Mouse (Mus musculus) lung, postnatal 0 days (tissue): Measurements from ENCODE around the gene Meis3. TPM values are rescaled to one million over a fixed set of nuclear protein-coding genes. Genes with fewer than 3 reads are reported as not detected.

Experiments
- ATAC-seq: fragments of 200-750 bp; cut with Nextera tagmentation; 2 replicates; pipeline ENCODE4 v1.8.0; 2017; ENCODE audit warnings: moderate library complexity
- DNase-seq: peaks from one replicate; pipeline ENCODE4 v3.0.0-alpha.2; 2016; ENCODE audit warnings: low spot score
- H3K27ac ChIP-seq: fragments of 300-500 bp; sonication (generic); 2 replicates; pipeline ENCODE4 v1.5.1; 2014; ENCODE audit warnings: antibody characterized with exemption, mild to moderate bottlenecking, low read length, mixed read lengths
- H3K27me3 ChIP-seq: fragments of 300-500 bp; sonication (generic); replicated peaks from 2 replicates; pipeline ENCODE4 v1.6.1; 2014; ENCODE audit warnings: low read length, mixed read lengths; ENCODE audit not compliant: insufficient read depth
- H3K36me3 ChIP-seq: fragments of 300-500 bp; sonication (generic); 2 replicates; pipeline ENCODE4 v1.6.1; 2014; ENCODE audit warnings: low read length, mixed read lengths; ENCODE audit not compliant: insufficient read depth
- H3K4me1 ChIP-seq: fragments of 300-500 bp; sonication (generic); 2 replicates; pipeline ENCODE4 v1.6.1; 2014; ENCODE audit warnings: antibody characterized with exemption, low read depth, low read length, mixed read lengths; ENCODE audit not compliant: insufficient read depth
- H3K4me2 ChIP-seq: fragments of 300-500 bp; sonication (generic); replicated peaks from 2 replicates; pipeline ENCODE4 v1.6.1; 2014; ENCODE audit warnings: low read depth, mild to moderate bottlenecking, low read length, moderate library complexity, mixed read lengths
- H3K4me3 ChIP-seq: fragments of 300-500 bp; sonication (generic); 2 replicates; pipeline ENCODE4 v1.5.1; 2014; ENCODE audit warnings: low read depth, low read length
- H3K9ac ChIP-seq: fragments of 300-500 bp; sonication (generic); replicated peaks from 2 replicates; pipeline ENCODE4 v1.6.1; 2014; ENCODE audit warnings: low read depth, mild to moderate bottlenecking
- H3K9me3 ChIP-seq: fragments of 300-500 bp; sonication (generic); 2 replicates; pipeline ENCODE4 v1.6.1; 2016; ENCODE audit warnings: low read length, mixed read lengths
- CTCF ChIP-seq: IDR thresholded peaks from 2 replicates; pipeline ENCODE4 v1.5.1; 2016; ENCODE audit warnings: antibody characterized with exemption, mild to moderate bottlenecking
- EP300 ChIP-seq: IDR thresholded peaks from 2 replicates; pipeline ENCODE4 v1.6.1; 2016; ENCODE audit warnings: antibody characterized with exemption, mild to moderate bottlenecking, control low read depth
- WGBS: fragments of 180-500 bp; shearing (Covaris S2); extraction: QIAGEN DNeasy Blood & Tissue Kit; methylation state at CpG from one replicate; pipeline ENCODE4 v1.1.7; 2014; 5-methylcytosine and 5-hydroxymethylcytosine counted together
- polyA plus RNA-seq: library from polyadenylated mRNA; unstranded; fragments of >200 nt; fragmentation: Nextera tagmentation; extraction: Ambion mirVana; gene quantifications from 2 replicates; pipeline ENCODE4 v1.2.1, GENCODE M21; 2015

Meis3 gene
- polyA plus RNA-seq, 1 experiment from 2014 or later: 12.3 TPM

- Histone ChIP-seq H3K27me3 (0 out of 2 replicates have a peak, but pooled peaks cover 2% of the 10 kb centered on the region), H3K36me3 (0 out of 2 replicates have a peak, but pooled peaks cover 5% of the 10 kb centered on the region), H3K9me3 (no peaks in the 10 kb centered on the region), H3K4me1 (no peaks in the 10 kb centered on the region), H3K27ac (no peak overlapping the region), H3K9ac (no peak overlapping the region), H3K4me3 (peak overlapping the region; percentile 41), H3K4me2 (peak overlapping the region; percentile 68)
- WGBS: 2% methylated on average over 33 of the region's 38 CpGs
- TF ChIP-seq CTCF: no peak
- TF ChIP-seq EP300: no peak
- peak; percentile 63 for ATAC-seq
- DNase-seq: peak; percentile 52
Observed at GRCm38 (mm10) chr7:16129846-16130691, 44.8 kb upstream of the Meis3 start.

- ATAC-seq: no peak
- TF ChIP-seq EP300 (no peak), CTCF (no peak)
- H3K9ac ChIP-seq: no peak overlapping the region
Observed at GRCm38 (mm10) chr7:16130956-16131634, 43.8 kb upstream of the Meis3 start.

GRCm38 (mm10) chr7:16132161-16132581 lies 42.7 kb upstream of the Meis3 start:
- Histone ChIP-seq H3K4me3 (no peak overlapping the region), H3K27me3 (0 out of 2 replicates have a peak, but pooled peaks cover 2% of the 10 kb centered on the region), H3K27ac (no peak overlapping the region), H3K36me3 (no peaks in the 10 kb centered on the region), H3K9me3 (no peaks in the 10 kb centered on the region), H3K4me2 (no peak overlapping the region), H3K4me1 (no peaks in the 10 kb centered on the region), H3K9ac (no peak overlapping the region)
- 10% methylated on average over 6 of the region's 7 CpGs for WGBS
- DNase-seq (no peak), ATAC-seq (no peak)
- TF ChIP-seq CTCF (no peak), EP300 (no peak)

More at GRCm38 (mm10) chr7:16130956-16131634, 43.8 kb upstream of the Meis3 start:
- H3K27ac ChIP-seq: no peak overlapping the region
- no peaks in the 10 kb centered on the region for H3K36me3 ChIP-seq
- H3K9me3 ChIP-seq: no peaks in the 10 kb centered on the region
- no peak overlapping the region for H3K4me3 ChIP-seq
- DNase-seq: no peak
- no peaks in the 10 kb centered on the region for H3K4me1 ChIP-seq
- WGBS: 34% methylated on average over 13 of the region's 13 CpGs
- no peak overlapping the region for H3K4me2 ChIP-seq
- H3K27me3 ChIP-seq: 0 out of 2 replicates have a peak, but pooled peaks cover 2% of the 10 kb centered on the region

GRCm38 (mm10) chr7:16132926-16133325 lies 42.0 kb upstream of the Meis3 start:
- ATAC-seq: no peak
- DNase-seq: no peak
- Histone ChIP-seq H3K36me3 (no peaks in the 10 kb centered on the region), H3K27ac (no peak overlapping the region), H3K4me1 (no peaks in the 10 kb centered on the region), H3K4me3 (no peak overlapping the region), H3K9me3 (no peaks in the 10 kb centered on the region), H3K27me3 (0 out of 2 replicates have a peak, but pooled peaks cover 2% of the 10 kb centered on the region), H3K4me2 (no peak overlapping the region), H3K9ac (no peak overlapping the region)
- TF ChIP-seq EP300: no peak
- TF ChIP-seq CTCF: no peak
- 47% methylated on average over 3 of the region's 3 CpGs for WGBS

GRCm38 (mm10) chr7:16133691-16134090 lies 41.2 kb upstream of the Meis3 start:
- 0 out of 2 replicates have a peak, but pooled peaks cover 2% of the 10 kb centered on the region for H3K27me3 ChIP-seq
- 89% methylated on average over 9 of the region's 9 CpGs for WGBS
- no peak overlapping the region for H3K4me3 ChIP-seq
- no peak for TF ChIP-seq CTCF
- TF ChIP-seq EP300: no peak
- ATAC-seq (no peak), DNase-seq (no peak)
- H3K4me2 ChIP-seq: no peak overlapping the region
- no peaks in the 10 kb centered on the region for H3K36me3 ChIP-seq
- no peak overlapping the region for H3K9ac ChIP-seq
- H3K9me3 ChIP-seq: no peaks in the 10 kb centered on the region
- no peak overlapping the region for H3K27ac ChIP-seq
- no peaks in the 10 kb centered on the region for H3K4me1 ChIP-seq

GRCm38 (mm10) chr7:16134951-16135392 lies 39.9 kb upstream of the Meis3 start:
- 0 out of 2 replicates have a peak, but pooled peaks cover 2% of the 10 kb centered on the region for H3K27me3 ChIP-seq

More at GRCm38 (mm10) chr7:16134951-16135392, 39.9 kb upstream of the Meis3 start:
- no peaks in the 10 kb centered on the region for H3K4me1 ChIP-seq
- 67% methylated on average over 7 of the region's 7 CpGs for WGBS
- no peak overlapping the region for H3K4me3 ChIP-seq
- no peak overlapping the region for H3K4me2 ChIP-seq
- TF ChIP-seq EP300 (no peak), CTCF (no peak)
- no peak for ATAC-seq
- no peak overlapping the region for H3K27ac ChIP-seq
- no peaks in the 10 kb centered on the region for H3K36me3 ChIP-seq
- H3K9ac ChIP-seq: no peak overlapping the region
- DNase-seq: no peak
- no peaks in the 10 kb centered on the region for H3K9me3 ChIP-seq
